Mouse (Mus musculus) cerebellum, adult 2 months (tissue): Measurements from ENCODE around the gene Csk.

Experiments used
- CTCF ChIP-seq: fragments of 200-500 bp; IDR thresholded peaks from 2 replicates; pipeline ENCODE4 v1.5.1; 2011; ENCODE audit warnings: low read depth, mild to moderate bottlenecking, control low read depth, low read length, moderate library complexity, borderline replicate concordance; ENCODE audit not compliant: insufficient read depth
- POLR2A ChIP-seq: fragments of 200-500 bp; IDR thresholded peaks from 2 replicates; pipeline ENCODE4 v1.6.1; 2011; ENCODE audit warnings: low read length, control low read depth, borderline replicate concordance; ENCODE audit not compliant: insufficient read depth

DNA sequence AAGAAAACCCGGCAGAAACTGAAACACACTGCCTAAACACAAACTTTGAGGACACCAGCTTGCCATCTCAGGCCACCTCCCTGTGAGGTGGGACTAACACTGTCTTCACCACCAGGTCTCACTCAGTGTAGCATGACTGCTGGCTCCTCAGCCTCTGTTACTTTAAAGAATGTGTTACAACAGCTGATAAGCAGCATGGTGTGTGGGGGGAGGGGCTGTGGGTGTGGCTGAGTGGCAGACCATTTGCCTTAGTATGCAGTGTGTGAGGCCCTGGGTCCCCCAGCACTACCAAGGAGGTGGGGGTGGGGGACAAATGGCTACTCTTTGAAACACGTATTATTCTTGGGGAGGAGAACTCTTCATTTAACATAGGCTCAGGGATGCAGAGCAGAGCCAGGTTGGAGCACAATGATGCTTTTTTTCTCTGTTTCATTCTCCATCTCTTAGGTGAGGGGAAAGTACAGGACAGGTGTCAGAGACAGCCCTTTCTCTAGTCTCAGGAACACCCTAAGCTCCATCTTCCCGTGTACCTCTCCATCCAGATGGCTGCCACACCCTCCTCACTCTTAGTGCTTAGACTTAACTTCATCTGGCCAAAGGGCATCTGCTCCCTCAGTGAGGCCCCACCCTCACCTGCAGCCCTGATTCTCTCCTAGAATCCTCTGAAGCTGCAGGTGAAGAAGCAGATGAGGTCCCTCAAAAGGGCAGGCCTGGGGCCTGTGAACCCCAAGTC, 52.6 kb downstream of the Csk start:
- TF ChIP-seq CTCF: no peak
- no peak for TF ChIP-seq POLR2A
